Mouse (Mus musculus): Measurements from ENCODE around the gene Pgf. TPM values are rescaled to one million over a fixed set of nuclear protein-coding genes. Genes with fewer than 3 reads are reported as not detected.

Gene Pgf
- polyA plus RNA-seq, 1 experiment from 2014 or later, result 9.9 TPM

- no peak for ATAC-seq (ENCODE audit: low read depth)
- WGBS, result 79% methylated on average over 6 of the region's 6 CpGs
- no peak overlapping the region for H3K4me2 ChIP-seq (ENCODE audit: low read depth, low read length)
- H3K36me3 ChIP-seq (ENCODE audit: control insufficient read depth, insufficient read depth, low read length), result no peaks in the 10 kb centered on the region
- H3K27ac ChIP-seq (ENCODE audit: low read length), result no peak overlapping the region
- peaks cover 2% of the 10 kb centered on the region for H3K27me3 ChIP-seq (ENCODE audit: control insufficient read depth, insufficient read depth, low read depth, low read length)
- peaks cover 7% of the 10 kb centered on the region for H3K4me1 ChIP-seq (replicated peaks; ENCODE audit: control insufficient read depth, insufficient read depth, low read length)
- H3K9ac ChIP-seq (ENCODE audit: low read length), result no peak overlapping the region; the same call in 1 of the 2 replicates
- no peaks in the 10 kb centered on the region for H3K9me3 ChIP-seq (ENCODE audit: control insufficient read depth, low read length)
- no peak overlapping the region for H3K4me3 ChIP-seq (ENCODE audit: low read length)
These were observed 36.5 kb downstream of the Pgf start for GRCm38 (mm10) chr12:85141096-85141495.

- WGBS, result 41% methylated on average over 18 of the region's 18 CpGs
- H3K36me3 ChIP-seq (ENCODE audit: control insufficient read depth, insufficient read depth, low read length), result no peaks in the 10 kb centered on the region
- no peak overlapping the region for H3K4me3 ChIP-seq (ENCODE audit: low read length)
- H3K27me3 ChIP-seq (ENCODE audit: control insufficient read depth, insufficient read depth, low read depth, low read length), result peaks cover 2% of the 10 kb centered on the region
- H3K9me3 ChIP-seq (ENCODE audit: control insufficient read depth, low read length), result no peaks in the 10 kb centered on the region
- H3K4me1 ChIP-seq (replicated peaks; ENCODE audit: control insufficient read depth, insufficient read depth, low read length), result peaks cover 11% of the 10 kb centered on the region
- H3K4me2 ChIP-seq (ENCODE audit: low read depth, low read length), result no peak overlapping the region
- ATAC-seq (ENCODE audit: low read depth), result no peak
- no peak overlapping the region for H3K9ac ChIP-seq (ENCODE audit: low read length)
- no peak overlapping the region for H3K27ac ChIP-seq (ENCODE audit: low read length)
These were observed 37.4 kb downstream of the Pgf start for GRCm38 (mm10) chr12:85140036-85140701.

GRCm38 (mm10) chr12:85136627-85137026 lies 41.0 kb downstream of the Pgf start:
- Histone ChIP-seq H3K27me3 (ENCODE audit: control insufficient read depth, insufficient read depth, low read depth, low read length) (peaks cover 2% of the 10 kb centered on the region), H3K36me3 (ENCODE audit: control insufficient read depth, insufficient read depth, low read length) (peaks cover 23% of the 10 kb centered on the region), H3K9ac (ENCODE audit: low read length) (no peak overlapping the region), H3K4me2 (ENCODE audit: low read depth, low read length) (no peak overlapping the region), H3K4me1 (replicated peaks; ENCODE audit: control insufficient read depth, insufficient read depth, low read length) (peaks cover 19% of the 10 kb centered on the region), H3K4me3 (ENCODE audit: low read length) (no peak overlapping the region), H3K27ac (ENCODE audit: low read length) (peak overlapping the region; percentile 67), H3K9me3 (ENCODE audit: control insufficient read depth, low read length) (no peaks in the 10 kb centered on the region)
- peak; percentile 44 for ATAC-seq (ENCODE audit: low read depth)
- 48% methylated on average over 4 of the region's 4 CpGs for WGBS

- WGBS, result 49% methylated on average over 19 of the region's 19 CpGs
- ATAC-seq (ENCODE audit: low read depth), result peak; percentile 67
- no peaks in the 10 kb centered on the region for H3K9me3 ChIP-seq (ENCODE audit: control insufficient read depth, low read length)
- H3K27ac ChIP-seq (ENCODE audit: low read length), result peak overlapping the region; percentile 67
- no peak overlapping the region for H3K4me3 ChIP-seq (ENCODE audit: low read length)
- peaks cover 19% of the 10 kb centered on the region for H3K4me1 ChIP-seq (replicated peaks; ENCODE audit: control insufficient read depth, insufficient read depth, low read length)
- H3K9ac ChIP-seq (ENCODE audit: low read length), result no peak overlapping the region
- H3K36me3 ChIP-seq (ENCODE audit: control insufficient read depth, insufficient read depth, low read length), result peaks cover 30% of the 10 kb centered on the region
- peaks cover 2% of the 10 kb centered on the region for H3K27me3 ChIP-seq (ENCODE audit: control insufficient read depth, insufficient read depth, low read depth, low read length)
- H3K4me2 ChIP-seq (ENCODE audit: low read depth, low read length), result no peak overlapping the region
These were observed 41.8 kb downstream of the Pgf start for GRCm38 (mm10) chr12:85135513-85136470.

- no peaks in the 10 kb centered on the region for H3K27me3 ChIP-seq (ENCODE audit: control insufficient read depth, insufficient read depth, low read depth, low read length)
These were observed 43.4 kb downstream of the Pgf start for GRCm38 (mm10) chr12:85134043-85134794.

GRCm38 (mm10) chr12:85131361-85131760 lies 46.2 kb downstream of the Pgf start:
- Histone ChIP-seq H3K36me3 (ENCODE audit: control insufficient read depth, insufficient read depth, low read length) (peaks cover 54% of the 10 kb centered on the region), H3K9me3 (ENCODE audit: control insufficient read depth, low read length) (no peaks in the 10 kb centered on the region), H3K9ac (ENCODE audit: low read length) (no peak overlapping the region), H3K4me1 (replicated peaks; ENCODE audit: control insufficient read depth, insufficient read depth, low read length) (peaks cover 18% of the 10 kb centered on the region), H3K27me3 (ENCODE audit: control insufficient read depth, insufficient read depth, low read depth, low read length) (no peaks in the 10 kb centered on the region), H3K27ac (ENCODE audit: low read length) (no peak overlapping the region), H3K4me3 (ENCODE audit: low read length) (no peak overlapping the region), H3K4me2 (ENCODE audit: low read depth, low read length) (no peak overlapping the region)
- no peak for ATAC-seq (ENCODE audit: low read depth)
- 83% methylated on average over 6 of the region's 6 CpGs for WGBS

More at GRCm38 (mm10) chr12:85134043-85134794, 43.4 kb downstream of the Pgf start:
- Histone ChIP-seq H3K36me3 (ENCODE audit: control insufficient read depth, insufficient read depth, low read length) (peaks cover 45% of the 10 kb centered on the region), H3K27ac (ENCODE audit: low read length) (peak overlapping the region; percentile 67), H3K4me1 (replicated peaks; ENCODE audit: control insufficient read depth, insufficient read depth, low read length) (peaks cover 19% of the 10 kb centered on the region), H3K9ac (ENCODE audit: low read length) (no peak overlapping the region), H3K4me3 (ENCODE audit: low read length) (no peak overlapping the region), H3K4me2 (ENCODE audit: low read depth, low read length) (no peak overlapping the region), H3K9me3 (ENCODE audit: control insufficient read depth, low read length) (no peaks in the 10 kb centered on the region)
- 79% methylated on average over 8 of the region's 8 CpGs for WGBS
- no peak for ATAC-seq (ENCODE audit: low read depth)

GRCm38 (mm10) chr12:85129426-85129978 lies 48.1 kb downstream of the Pgf start:
- H3K4me2 ChIP-seq (ENCODE audit: low read depth, low read length), result no peak overlapping the region
- no peak overlapping the region for H3K9ac ChIP-seq (ENCODE audit: low read length)
- WGBS, result 87% methylated on average over 9 of the region's 9 CpGs
- no peaks in the 10 kb centered on the region for H3K9me3 ChIP-seq (ENCODE audit: control insufficient read depth, low read length)
- ATAC-seq (ENCODE audit: low read depth), result no peak
- peaks cover 59% of the 10 kb centered on the region for H3K36me3 ChIP-seq (ENCODE audit: control insufficient read depth, insufficient read depth, low read length)
- no peak overlapping the region for H3K4me3 ChIP-seq (ENCODE audit: low read length)
- H3K27ac ChIP-seq (ENCODE audit: low read length), result no peak overlapping the region
- peaks cover 3% of the 10 kb centered on the region; the same call in 1 of the 2 replicates for H3K4me1 ChIP-seq (replicated peaks; ENCODE audit: control insufficient read depth, insufficient read depth, low read length)
- H3K27me3 ChIP-seq (ENCODE audit: control insufficient read depth, insufficient read depth, low read depth, low read length), result no peaks in the 10 kb centered on the region

GRCm38 (mm10) chr12:85126986-85127603 lies 50.5 kb downstream of the Pgf start:
- Histone ChIP-seq H3K4me2 (ENCODE audit: low read depth, low read length) (no peak overlapping the region), H3K4me3 (ENCODE audit: low read length) (no peak overlapping the region), H3K27ac (ENCODE audit: low read length) (no peak overlapping the region), H3K9me3 (ENCODE audit: control insufficient read depth, low read length) (no peaks in the 10 kb centered on the region), H3K9ac (ENCODE audit: low read length) (no peak overlapping the region), H3K36me3 (ENCODE audit: control insufficient read depth, insufficient read depth, low read length) (peaks cover 63% of the 10 kb centered on the region), H3K4me1 (replicated peaks; ENCODE audit: control insufficient read depth, insufficient read depth, low read length) (no peaks in the 10 kb centered on the region), H3K27me3 (ENCODE audit: control insufficient read depth, insufficient read depth, low read depth, low read length) (no peaks in the 10 kb centered on the region)
- WGBS, result 87% methylated on average over 8 of the region's 8 CpGs
- ATAC-seq (ENCODE audit: low read depth), result no peak

All from lung, embryonic 16.5 days (tissue).